Mouse (Mus musculus) lung, postnatal 25 days (tissue): ENCODE results near the gene Il2ra.

ENCODE experiments used
- DNase-seq: peaks from one replicate; pipeline ENCODE4 v3.0.0; 2022; ENCODE audit warnings: low spot score

Il2ra gene

DNA sequence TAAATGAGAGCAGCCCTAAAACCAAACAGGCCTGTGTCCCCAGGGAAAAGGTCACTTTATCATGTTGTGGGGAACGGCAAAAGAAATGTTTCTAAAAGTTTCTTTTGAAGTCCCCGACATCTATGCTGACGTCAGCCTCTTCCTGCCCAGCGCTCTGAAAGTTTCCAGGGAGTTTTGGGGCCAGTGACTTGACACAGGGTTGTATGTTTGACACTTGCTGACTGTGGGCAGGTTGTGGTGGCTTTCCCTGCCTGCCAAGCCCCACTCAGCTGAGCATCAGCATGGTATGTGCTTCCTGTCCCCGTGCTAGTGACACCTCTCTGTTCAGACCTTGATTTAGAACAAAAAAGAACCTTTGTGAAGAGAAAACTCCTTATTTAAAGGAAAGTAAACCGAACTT lies 10.7 kb downstream of the Il2ra start:
- no peak for DNase-seq

DNA sequence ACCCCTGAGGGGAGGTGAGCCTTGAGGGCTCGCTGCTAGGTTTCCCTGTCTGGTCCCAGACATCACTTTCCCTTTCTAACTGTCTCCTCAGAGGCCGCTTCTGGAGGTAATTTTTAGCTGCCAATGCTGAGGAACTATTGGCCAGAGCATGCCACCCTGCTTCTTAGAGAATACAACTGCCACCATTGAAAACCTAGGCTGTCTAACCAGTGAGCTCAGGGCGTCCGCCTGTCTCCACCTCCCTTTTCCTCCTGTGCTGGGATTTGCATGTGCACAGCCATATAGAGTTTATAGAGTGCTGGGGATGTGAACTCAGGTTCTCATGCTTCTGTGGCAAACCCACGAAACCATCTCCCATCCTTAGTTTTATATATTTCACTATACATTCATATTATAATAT lies 11.2 kb downstream of the Il2ra start:
- no peak for DNase-seq

DNA sequence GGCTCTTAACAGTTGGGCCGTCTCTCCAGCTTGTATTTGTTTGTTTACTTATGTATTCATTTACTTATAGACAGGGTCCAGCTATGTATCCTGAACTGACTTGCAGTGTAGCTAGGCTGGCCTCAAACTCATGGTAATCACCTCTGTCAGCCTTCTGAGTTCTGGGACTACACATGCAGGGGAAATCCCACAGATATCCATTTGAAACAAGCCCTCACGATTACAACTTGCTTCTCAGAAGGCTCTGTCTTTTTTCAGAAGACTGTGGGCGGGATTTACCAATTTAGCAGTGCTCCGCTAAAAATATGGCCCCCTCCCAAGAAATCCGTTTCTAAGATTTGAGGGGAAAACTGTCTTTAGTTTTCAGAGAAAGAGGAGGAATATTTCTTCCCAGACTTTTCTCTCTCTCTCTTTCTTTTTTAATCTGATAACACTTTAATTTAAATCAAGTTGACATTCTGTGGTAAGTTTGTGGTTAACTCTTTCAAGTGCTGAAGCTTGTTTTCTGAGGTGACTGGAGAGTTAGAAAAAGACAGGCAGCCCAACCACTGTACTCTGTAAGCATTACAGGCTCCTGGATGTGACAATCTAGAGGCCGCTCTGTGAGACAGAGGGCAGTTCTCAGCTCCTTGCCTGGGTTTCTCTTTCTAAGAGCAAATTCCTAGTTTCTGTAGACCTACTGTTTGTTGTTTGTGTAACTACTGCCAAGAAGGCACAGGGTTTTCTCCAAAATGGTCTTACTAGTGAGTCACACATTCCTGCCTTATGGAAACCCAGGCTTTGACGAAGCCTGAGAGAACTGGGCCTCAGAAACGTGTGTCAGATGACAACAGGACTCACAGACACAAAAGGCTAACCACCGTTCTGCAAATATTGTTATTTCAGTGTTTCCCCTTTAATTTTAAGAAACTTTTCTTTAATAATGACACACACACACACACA lies 12.7 kb downstream of the Il2ra start:
- DNase-seq, result no peak

DNA sequence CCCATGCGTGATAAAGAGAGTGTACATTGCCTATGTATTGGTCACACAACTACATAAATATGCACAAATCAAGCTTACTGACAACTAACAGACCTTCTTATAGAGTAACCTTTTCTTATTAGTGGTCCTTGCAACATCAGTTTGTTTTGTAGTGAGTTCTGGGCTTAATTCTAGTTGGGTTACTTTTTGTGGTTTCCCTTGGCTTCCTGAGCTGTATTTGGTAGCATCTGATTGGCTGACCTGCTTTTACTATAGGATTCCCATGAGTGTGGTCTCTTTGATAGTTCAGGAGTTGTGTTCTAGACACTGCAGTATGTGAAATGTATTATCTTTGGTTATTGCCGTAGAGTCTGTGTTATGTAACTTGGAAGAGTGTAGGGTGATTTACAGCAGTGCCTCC lies 15.0 kb downstream of the Il2ra start:
- DNase-seq, result no peak

DNA sequence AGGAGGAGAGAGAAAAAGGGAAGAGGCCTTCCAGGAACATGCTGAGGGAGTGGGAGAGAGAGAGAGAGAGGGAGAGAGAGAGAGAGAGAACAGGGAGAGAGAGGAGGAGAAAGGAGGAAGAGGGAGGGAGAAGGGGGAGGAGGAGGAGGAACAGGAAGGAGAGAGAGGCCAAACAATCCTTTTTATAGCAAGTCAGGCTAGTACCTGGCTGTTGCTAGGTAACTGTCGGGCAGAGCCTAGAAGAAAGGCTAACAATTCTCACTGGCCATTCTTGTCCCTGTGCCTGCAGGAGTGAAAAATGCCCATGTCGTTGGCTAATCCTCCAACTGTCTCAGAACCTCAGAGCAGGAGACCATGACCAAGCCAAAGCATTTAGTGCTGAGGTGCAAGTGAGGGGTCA lies 16.7 kb downstream of the Il2ra start:
- DNase-seq, result no peak

DNA sequence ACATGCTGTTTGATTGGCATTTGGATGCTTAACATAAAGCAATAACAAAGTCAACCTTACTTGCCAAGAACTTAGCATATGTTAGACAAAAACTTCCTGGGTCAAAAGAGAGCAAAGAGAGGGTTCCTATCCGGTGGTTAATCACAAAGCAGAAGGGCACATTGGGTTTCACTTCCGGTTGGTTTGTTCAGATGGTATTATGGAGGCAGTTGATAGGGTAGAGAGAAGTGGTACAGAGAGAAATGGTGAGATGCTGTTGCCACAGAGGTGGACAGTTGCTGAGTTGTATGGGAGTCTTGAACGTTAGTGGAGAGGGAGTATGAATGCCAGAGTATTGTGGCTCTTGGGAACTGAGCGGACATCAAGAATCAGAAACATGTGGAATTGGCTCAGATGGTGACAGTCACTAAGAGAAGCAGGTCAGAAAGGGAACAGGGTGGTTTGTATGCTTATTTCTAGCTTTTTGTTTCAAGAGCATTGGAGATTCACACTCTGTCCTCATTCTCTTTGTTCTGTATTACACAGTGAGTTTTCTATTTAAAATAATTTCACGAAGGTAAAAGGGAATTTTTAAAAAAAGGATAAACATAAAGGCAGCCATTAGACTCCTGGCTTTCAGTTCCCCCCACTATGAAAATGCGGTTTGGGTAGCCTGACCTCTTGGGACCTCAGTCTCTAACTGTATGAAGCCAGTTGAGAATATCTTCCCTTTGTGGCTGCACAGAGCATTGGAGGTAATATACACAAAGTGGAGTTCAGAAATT lies 19.7 kb downstream of the Il2ra start:
- DNase-seq, result no peak

- no peak for DNase-seq
Observed at GRCm38 (mm10) chr2:11662907-11663230, 20.3 kb downstream of the Il2ra start.

DNA sequence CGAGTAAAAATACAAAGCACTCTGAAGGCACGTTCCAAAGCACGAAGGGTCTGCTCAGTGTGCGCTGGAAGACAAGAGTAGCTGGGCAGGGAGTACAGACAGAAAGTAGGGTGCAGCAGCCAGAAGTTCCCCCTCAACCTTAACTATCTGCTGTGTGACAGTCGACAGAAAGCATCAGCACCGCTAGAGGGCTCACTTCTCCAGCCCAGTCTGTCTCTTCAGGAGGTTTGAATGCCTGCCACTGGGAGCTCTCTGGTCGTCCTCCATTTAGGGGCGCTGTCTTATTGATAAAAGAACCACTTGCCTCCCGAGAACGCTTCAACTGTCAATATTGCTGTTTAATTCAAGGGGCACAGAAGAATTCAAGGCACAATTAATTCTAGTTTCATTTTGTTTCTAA lies 21.4 kb downstream of the Il2ra start:
- DNase-seq, result peak; percentile 86

DNA sequence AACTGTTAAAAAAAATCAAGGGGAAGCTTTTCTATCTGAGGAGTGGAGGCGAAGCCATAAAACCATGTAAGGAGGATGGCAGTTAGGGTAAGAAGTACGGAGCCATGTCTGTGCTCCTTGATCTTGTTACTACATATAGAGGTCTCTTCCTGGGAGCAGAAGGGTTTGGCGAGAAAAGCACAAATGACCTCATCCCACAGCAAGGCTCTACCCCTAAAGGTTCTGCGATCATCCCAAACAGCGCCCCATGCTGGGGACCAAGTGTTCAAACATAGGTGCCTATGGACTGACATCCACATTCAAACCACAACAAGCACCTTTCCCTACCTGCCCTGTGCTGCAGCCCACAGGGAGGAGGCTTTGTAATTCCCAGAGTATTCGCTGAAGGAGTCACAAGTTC lies 21.8 kb downstream of the Il2ra start:
- no peak for DNase-seq

- no peak for DNase-seq
Observed at GRCm38 (mm10) chr2:11664806-11665205, 22.2 kb downstream of the Il2ra start.

DNA sequence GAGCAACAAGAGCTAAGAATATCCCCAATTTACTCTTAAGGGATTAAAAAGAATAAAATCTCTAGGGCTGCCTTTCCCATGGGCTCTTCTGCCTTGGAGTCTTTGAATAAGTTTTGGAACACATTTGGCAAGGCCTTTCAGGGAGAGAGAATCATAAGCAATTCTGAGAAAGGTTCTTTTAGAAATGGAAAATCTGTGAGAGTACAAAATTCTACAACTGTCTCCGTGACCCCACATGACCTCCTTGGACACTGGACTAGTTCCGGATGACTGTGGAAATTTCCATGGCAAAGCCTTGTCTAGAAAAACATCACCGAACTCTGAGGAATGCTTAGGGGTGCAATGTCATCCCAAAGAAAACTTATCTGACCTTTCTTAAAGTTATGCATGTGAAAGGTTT lies 22.7 kb downstream of the Il2ra start:
- DNase-seq, result no peak

- no peak for DNase-seq
Observed at GRCm38 (mm10) chr2:11672144-11672543, 29.5 kb downstream of the Il2ra start.

DNA sequence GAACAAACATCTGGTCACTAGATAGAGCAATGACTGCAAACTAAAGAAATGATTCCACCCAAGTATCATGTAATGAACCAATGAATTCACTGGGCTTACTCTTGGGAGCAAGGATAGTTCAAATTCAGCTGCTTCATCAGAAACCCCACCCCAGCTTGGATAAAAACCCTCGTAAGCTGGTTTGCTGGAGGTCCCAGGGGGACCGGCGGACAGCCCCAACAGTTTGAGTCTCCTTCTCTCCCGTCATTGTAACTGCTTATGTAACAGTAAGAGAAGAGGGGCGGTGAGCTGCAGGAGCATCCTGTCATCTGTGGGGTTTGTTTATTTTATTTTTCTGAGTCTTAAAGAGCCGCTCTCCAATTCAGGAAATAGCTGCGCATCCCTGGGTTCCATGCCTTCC lies 37.0 kb downstream of the Il2ra start:
- DNase-seq, result no peak

- no peak for DNase-seq
Observed at GRCm38 (mm10) chr2:11682712-11683111, 40.1 kb downstream of the Il2ra start.

DNA sequence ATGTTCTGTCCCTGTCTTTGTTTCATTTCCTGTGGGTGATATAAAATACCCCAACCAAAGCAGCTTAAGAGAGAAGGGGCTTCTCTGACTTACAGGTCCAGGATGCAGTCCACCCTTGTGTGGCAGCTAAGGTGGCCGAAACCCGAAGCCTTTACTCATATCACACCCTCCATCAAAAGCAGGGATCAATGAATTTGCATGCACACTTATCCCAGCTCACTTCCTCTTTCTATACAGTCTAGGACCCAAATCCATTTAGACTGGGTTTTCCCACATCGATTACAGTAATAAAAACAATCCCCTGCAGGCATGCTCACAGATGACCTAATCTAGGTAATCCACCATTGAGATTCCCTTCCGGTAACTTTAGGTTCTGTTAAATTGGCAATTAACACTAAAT lies 43.9 kb downstream of the Il2ra start:
- DNase-seq, result no peak

DNA sequence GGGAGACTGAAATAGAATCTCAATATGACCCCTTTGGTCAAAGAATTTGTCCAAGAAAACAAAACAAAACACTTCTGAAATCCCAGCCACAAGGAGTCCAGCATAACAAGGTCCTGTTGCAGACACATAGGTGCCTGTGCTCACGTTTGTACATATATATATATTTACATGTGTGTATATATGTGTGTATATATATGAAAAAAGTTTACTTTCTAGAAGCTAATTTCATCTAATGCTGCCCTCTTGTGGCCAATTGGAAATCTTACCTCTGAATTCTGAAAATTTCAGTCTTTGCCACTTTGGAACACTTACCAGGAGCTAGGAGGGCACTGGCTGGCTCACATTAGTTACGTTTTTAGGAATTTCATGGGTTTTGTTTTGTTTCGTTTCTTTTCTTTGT lies 44.8 kb downstream of the Il2ra start:
- DNase-seq, result no peak

- DNase-seq, result no peak
Observed at GRCm38 (mm10) chr2:11690201-11690890, 47.7 kb downstream of the Il2ra start.

DNA sequence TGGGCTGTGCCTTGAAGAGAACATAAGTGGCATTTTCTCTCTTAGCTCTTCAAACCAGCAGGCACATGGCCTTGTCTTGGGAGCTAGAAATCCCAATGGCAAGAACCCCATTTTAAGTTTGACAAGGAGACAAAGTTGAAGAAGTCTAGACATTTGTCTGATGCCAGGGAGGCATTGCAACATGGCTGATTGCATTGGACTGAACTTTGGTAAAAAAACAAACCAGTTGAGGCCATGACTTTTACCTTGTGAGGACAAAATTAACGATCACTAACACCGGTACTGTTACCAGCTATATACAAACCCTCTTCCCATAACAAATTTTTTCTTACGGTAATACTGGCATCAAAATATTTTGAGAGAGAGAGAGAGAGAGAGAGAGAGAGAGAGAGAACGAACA lies 50.7 kb downstream of the Il2ra start:
- no peak for DNase-seq

DNA sequence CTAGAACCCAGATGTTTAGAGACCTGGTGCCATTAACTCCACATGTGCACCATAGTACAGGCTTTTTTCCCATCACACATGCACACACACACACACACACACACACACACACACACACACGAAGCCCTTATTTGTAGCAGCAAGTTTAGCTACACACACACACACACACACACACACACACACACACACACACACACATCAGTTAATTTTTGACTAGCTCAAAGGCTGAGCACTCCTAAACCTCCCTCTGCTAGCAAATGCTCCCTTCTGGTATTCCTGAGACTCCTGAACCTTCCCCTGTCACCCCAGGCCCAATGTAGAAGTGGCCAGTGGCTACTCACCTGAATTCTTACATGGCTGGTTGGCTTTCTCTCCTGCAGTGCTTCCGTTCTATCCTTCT lies 51.5 kb downstream of the Il2ra start:
- DNase-seq, result no peak

GRCm38 (mm10) chr2:11695867-11696266 lies 53.3 kb downstream of the Il2ra start:
- no peak for DNase-seq

DNA sequence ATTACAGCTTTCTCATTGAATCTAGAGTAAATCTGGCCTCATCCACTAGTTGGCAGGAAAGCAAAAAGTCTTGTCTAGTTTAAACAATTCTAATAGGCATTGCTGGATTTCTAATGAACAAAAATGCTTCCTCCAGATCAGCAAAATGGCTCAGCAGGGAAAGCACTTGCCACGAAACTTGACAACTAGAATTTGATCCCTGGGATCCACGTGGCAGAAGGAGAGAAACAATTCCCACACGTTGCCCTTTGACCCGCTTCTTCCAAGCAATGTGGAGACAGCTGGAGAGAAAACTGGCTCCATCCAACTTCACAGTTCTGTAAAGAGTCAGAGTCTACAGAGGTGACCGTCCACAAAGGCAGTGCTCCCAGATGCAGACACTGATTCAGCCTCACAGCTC lies 56.4 kb downstream of the Il2ra start:
- no peak for DNase-seq

- no peak for DNase-seq
Observed at GRCm38 (mm10) chr2:11699905-11700304, 57.3 kb downstream of the Il2ra start.
